Mouse (Mus musculus): ENCODE results near the gene Wdr20.

Wdr20 gene

GRCm38 (mm10) chr12:110782278-110782677, 44.5 kb downstream of the Wdr20 start:
- no peak for DNase-seq

- DNase-seq: no peak
Observed at GRCm38 (mm10) chr12:110784211-110784610, 46.5 kb downstream of the Wdr20 start.

- peak; percentile 87 for DNase-seq
Observed at GRCm38 (mm10) chr12:110786243-110786642, 48.5 kb downstream of the Wdr20 start.

- no peak for DNase-seq
Observed at GRCm38 (mm10) chr12:110790580-110790979, 52.8 kb downstream of the Wdr20 start.

- no peak for DNase-seq
Observed at GRCm38 (mm10) chr12:110791026-110791425, 53.3 kb downstream of the Wdr20 start.

GRCm38 (mm10) chr12:110795035-110795434, 57.3 kb downstream of the Wdr20 start:
- DNase-seq: no peak

- no peak for DNase-seq
Observed at GRCm38 (mm10) chr12:110796748-110797147, 59.0 kb downstream of the Wdr20 start.

GRCm38 (mm10) chr12:110797202-110797601, 59.5 kb downstream of the Wdr20 start:
- no peak for DNase-seq

- no peak for DNase-seq
Observed at GRCm38 (mm10) chr12:110797842-110798431, 60.2 kb downstream of the Wdr20 start.

GRCm38 (mm10) chr12:110799226-110799625, 61.5 kb downstream of the Wdr20 start:
- no peak for DNase-seq

- no peak for DNase-seq
Observed at GRCm38 (mm10) chr12:110801876-110802464, 64.2 kb downstream of the Wdr20 start.

GRCm38 (mm10) chr12:110802674-110803297, 65.0 kb downstream of the Wdr20 start:
- no peak for DNase-seq

- peak; percentile 44 for DNase-seq
Observed at GRCm38 (mm10) chr12:110804261-110804660, 66.5 kb downstream of the Wdr20 start.

GRCm38 (mm10) chr12:110806301-110806970, 68.7 kb downstream of the Wdr20 start:
- DNase-seq: no peak

- no peak for DNase-seq
Observed at GRCm38 (mm10) chr12:110808430-110808829, 70.7 kb downstream of the Wdr20 start.

GRCm38 (mm10) chr12:110808848-110809247, 71.1 kb downstream of the Wdr20 start:
- no peak for DNase-seq

- DNase-seq: no peak
Observed at GRCm38 (mm10) chr12:110813132-110813531, 75.4 kb downstream of the Wdr20 start.

- DNase-seq: no peak
Observed at GRCm38 (mm10) chr12:110813624-110814023, 75.9 kb downstream of the Wdr20 start.

- DNase-seq: no peak
Observed at GRCm38 (mm10) chr12:110814924-110815323, 77.2 kb downstream of the Wdr20 start.

- DNase-seq: no peak
Observed at GRCm38 (mm10) chr12:110816833-110817232, 79.1 kb downstream of the Wdr20 start.

GRCm38 (mm10) chr12:110819367-110819766, 81.6 kb downstream of the Wdr20 start:
- no peak for DNase-seq

- no peak for DNase-seq
Observed at GRCm38 (mm10) chr12:110821787-110822186, 84.0 kb downstream of the Wdr20 start.

GRCm38 (mm10) chr12:110822366-110822765, 84.6 kb downstream of the Wdr20 start:
- no peak for DNase-seq

- no peak for DNase-seq
Observed at GRCm38 (mm10) chr12:110828908-110829307, 91.2 kb downstream of the Wdr20 start.

All from cerebellum, adult 9-11 months (tissue).